ENCODE assay signal across 9 mouse cellular contexts in the genomic region with DNA sequence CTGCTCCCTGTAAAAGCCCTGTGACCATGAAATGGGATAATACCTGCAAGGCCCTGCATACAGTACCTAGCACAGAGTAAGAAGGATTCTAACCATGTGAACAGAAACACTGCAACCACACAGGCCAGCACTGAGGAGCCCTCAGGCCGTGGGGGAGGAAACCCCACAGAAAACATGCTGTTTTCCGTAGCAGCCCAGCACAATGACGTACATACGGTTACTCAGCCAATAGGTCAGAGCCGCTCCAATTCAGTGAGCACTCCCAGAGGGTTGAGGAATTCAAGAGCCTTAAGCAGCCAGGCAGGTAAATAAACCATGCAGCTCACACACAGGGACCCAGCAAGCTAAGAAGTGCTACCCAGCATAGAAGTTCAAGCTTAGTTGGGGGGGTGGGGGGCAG. TPM values are rescaled to one million over a fixed set of nuclear protein-coding genes. Genes with fewer than 3 reads are reported as not detected.
DNase-seq lines count a peak whose midpoint lies in the region; ATAC-seq lines count a peak whose summit lies in the region.
"Had no signal": no experiment of that assay in that cellular context is flagged by ENCODE, and none has a peak within 500 bp of the region (broad histone marks: within the 10 kb centered on the region; RNA-seq: fewer than 3 reads in every experiment).

No protein-coding gene starts in this region.

- no peaks in the 10 kb centered on the region for H3K9me3 ChIP-seq in heart, embryonic 15.5 days (replicated peaks)
- H3K9me3 ChIP-seq in hindbrain, embryonic 16.5 days (ENCODE audit: control insufficient read depth, low read length), result no peaks in the 10 kb centered on the region
- no peaks in the 10 kb centered on the region for H3K9me3 ChIP-seq in liver, embryonic 12.5 days (replicated peaks)

- 0 out of 2 replicates have a peak overlapping the region, but pooled peaks have one; percentile 68 for H3K4me2 ChIP-seq in heart, embryonic 15.5 days
- H3K4me2 ChIP-seq in hindbrain, embryonic 16.5 days (ENCODE audit: low read length), result peak overlapping the region; percentile 2
- H3K4me2 ChIP-seq in liver, embryonic 12.5 days, result no peak overlapping the region

- no peak for ATAC-seq in heart, embryonic 15.5 days (replicated peaks; ENCODE audit: insufficient number of reproducible peaks, insufficient read depth, low FRiP score, low read depth)
- no peak for ATAC-seq in hindbrain, embryonic 16.5 days
- ATAC-seq in liver, embryonic 12.5 days, result no peak

- peaks cover 60% of the 10 kb centered on the region for H3K4me1 ChIP-seq in heart, embryonic 15.5 days (replicated peaks)
- peaks cover 51% of the 10 kb centered on the region for H3K4me1 ChIP-seq in hindbrain, embryonic 16.5 days (ENCODE audit: control insufficient read depth, insufficient read depth, low read depth, low read length)
- peaks cover 84% of the 10 kb centered on the region for H3K4me1 ChIP-seq in liver, embryonic 12.5 days

- no peak overlapping the region for H3K4me3 ChIP-seq in heart, embryonic 15.5 days
- no peak overlapping the region for H3K4me3 ChIP-seq in hindbrain, embryonic 16.5 days (ENCODE audit: low read length)
- H3K4me3 ChIP-seq in liver, embryonic 12.5 days, result no peak overlapping the region

- no peak overlapping the region for H3K9ac ChIP-seq in heart, embryonic 15.5 days
- no peak overlapping the region for H3K9ac ChIP-seq in hindbrain, embryonic 16.5 days (ENCODE audit: low read depth, low read length)
- no peak overlapping the region for H3K9ac ChIP-seq in liver, embryonic 12.5 days

- WGBS in heart, embryonic 15.5 days, result 66% methylated on average over 5 of the region's 5 CpGs
- WGBS in hindbrain, embryonic 16.5 days, result 45% methylated on average over 5 of the region's 5 CpGs
- 78% methylated on average over 5 of the region's 5 CpGs for WGBS in liver, embryonic 12.5 days (ENCODE audit: insufficient replicate concordance)

- no peaks in the 10 kb centered on the region for H3K36me3 ChIP-seq in heart, embryonic 15.5 days
- H3K36me3 ChIP-seq in hindbrain, embryonic 16.5 days (ENCODE audit: control insufficient read depth, insufficient read depth, low read length), result no peaks in the 10 kb centered on the region
- no peaks in the 10 kb centered on the region for H3K36me3 ChIP-seq in liver, embryonic 12.5 days

- H3K27me3 ChIP-seq in heart, embryonic 15.5 days, result no peaks in the 10 kb centered on the region
- no peaks in the 10 kb centered on the region for H3K27me3 ChIP-seq in hindbrain, embryonic 16.5 days (replicated peaks; ENCODE audit: control insufficient read depth, insufficient read depth, low read length)
- 0 out of 2 replicates have a peak, but pooled peaks cover 5% of the 10 kb centered on the region for H3K27me3 ChIP-seq in liver, embryonic 12.5 days (replicated peaks)

- intact Hi-C loops in heart, postnatal 36 days (cut with DNase I), result no loop called here

- H3K27ac ChIP-seq in heart, embryonic 15.5 days, result no peak overlapping the region
- H3K27ac ChIP-seq in hindbrain, embryonic 16.5 days (ENCODE audit: low read depth, low read length), result no peak overlapping the region
- no peak overlapping the region for H3K27ac ChIP-seq in liver, embryonic 12.5 days

- DNase-seq in heart, postnatal 36 days, result no peak
- DNase-seq in cerebellum, adult 9-10 months, result peak; percentile 71
- peak; percentile 39 for DNase-seq in lung, postnatal 14 days
- DNase-seq in thymus, postnatal 25 days, result no peak
- DNase-seq in right cerebral cortex, postnatal 25 days, result no peak
- DNase-seq: adrenal gland, postnatal 25 days had no signal

RNA-seq across cellular contexts. Expression of a gene that starts 2.4 kb away (rescaled TPM):
- polyA plus RNA-seq in heart, embryonic 15.5 days (2015; fragmentation: Nextera tagmentation; extraction: Ambion mirVana), result 33.8 and 49.5 TPM in 2 replicates
- total RNA-seq in heart, postnatal 36 days (2021), result 10 to 100 TPM; 16.7 to 19.1 TPM
- 96.2 and 115 TPM in 2 replicates for polyA plus RNA-seq in hindbrain, embryonic 16.5 days (2015; fragmentation: Nextera tagmentation; extraction: Ambion mirVana)
- polyA plus RNA-seq in liver, embryonic 12.5 days (2016; fragmentation: Nextera tagmentation; extraction: Ambion mirVana), result 20.5 and 21.7 TPM in 2 replicates

RNA-seq across cellular contexts. Expression of a gene that starts 36.3 kb away (rescaled TPM):
- polyA plus RNA-seq in heart, embryonic 15.5 days (2015; fragmentation: Nextera tagmentation; extraction: Ambion mirVana), result 32.1 and 45.7 TPM in 2 replicates
- total RNA-seq in heart, postnatal 36 days (2021), result 10 to 100 TPM; 17.2 to 18.3 TPM
- 73.4 and 79.6 TPM in 2 replicates for polyA plus RNA-seq in hindbrain, embryonic 16.5 days (2015; fragmentation: Nextera tagmentation; extraction: Ambion mirVana)
- polyA plus RNA-seq in liver, embryonic 12.5 days (2016; fragmentation: Nextera tagmentation; extraction: Ambion mirVana), result 41.6 and 46.2 TPM in 2 replicates

RNA-seq across cellular contexts. Expression of a gene that starts 44.6 kb away (rescaled TPM):
- polyA plus RNA-seq in heart, embryonic 15.5 days (2015; fragmentation: Nextera tagmentation; extraction: Ambion mirVana), result 0.20 and 0.24 TPM in 2 replicates
- total RNA-seq in heart, postnatal 36 days (2021), result not detected
- polyA plus RNA-seq in hindbrain, embryonic 16.5 days (2015; fragmentation: Nextera tagmentation; extraction: Ambion mirVana), result 4.5 and 5.5 TPM in 2 replicates
- 0.14 TPM in 1 of 2 replicates, not detected in the other for polyA plus RNA-seq in liver, embryonic 12.5 days (2016; fragmentation: Nextera tagmentation; extraction: Ambion mirVana)
- total RNA-seq: adrenal gland, postnatal 25 days had no signal

Comparison
In these comparisons a context has a peak if more than half of its experiments do, and no peak if none do; other contexts are left out.
1. DNase-seq: peak in cerebellum, adult 9-10 months (single experiment) and lung, postnatal 14 days (single experiment); none in heart, postnatal 36 days (0 of 2), thymus, postnatal 25 days (single experiment) and right cerebral cortex, postnatal 25 days (single experiment).